Mouse (Mus musculus) adrenal gland, adult (tissue): ENCODE measurements at regions not wholly inside any gene's neighbourhood (a gene's known extent, or its start where the extent isn't known, plus 50 kb on each side); places are given as distances from the start of the nearest gene placed in this dataset.

Experiments
- DNase-seq, 2 experiments: peaks; one replicate each; pipeline ENCODE4 v3.0.0; 2022 to 2023; ENCODE audit warnings: low spot score in 1 of 2; ENCODE audit not compliant: inconsistent age in 2 of 2

- DNase-seq, result no peak
Observed at GRCm38 (mm10) chr7:83020584-83020983, 153.5 kb downstream of the Mex3b start.

GRCm38 (mm10) chr7:83023990-83024389 lies 156.9 kb downstream of the Mex3b start:
- no peak for DNase-seq

GRCm38 (mm10) chr7:83031101-83031500 lies 164.0 kb downstream of the Mex3b start:
- no peak for DNase-seq

GRCm38 (mm10) chr7:83032025-83032424 lies 164.9 kb downstream of the Mex3b start:
- no peak for DNase-seq

GRCm38 (mm10) chr7:83032924-83033323 lies 165.8 kb downstream of the Mex3b start:
- peak in 1 of 2 experiments; percentile 19 for DNase-seq

GRCm38 (mm10) chr7:83035190-83035589 lies 168.1 kb downstream of the Mex3b start:
- DNase-seq, result no peak

GRCm38 (mm10) chr7:83036397-83036796 lies 169.3 kb downstream of the Mex3b start:
- no peak for DNase-seq

GRCm38 (mm10) chr7:83037100-83037499 lies 170.0 kb downstream of the Mex3b start:
- DNase-seq, result no peak

GRCm38 (mm10) chr7:83037714-83038113 lies 170.6 kb downstream of the Mex3b start:
- no peak for DNase-seq

- DNase-seq, result no peak
Observed at GRCm38 (mm10) chr7:83043746-83044145, 176.6 kb downstream of the Mex3b start.

- no peak for DNase-seq
Observed at GRCm38 (mm10) chr7:83045266-83045665, 178.1 kb downstream of the Mex3b start.

- DNase-seq, result no peak
Observed at GRCm38 (mm10) chr7:83050011-83050410, 182.9 kb downstream of the Mex3b start.

- DNase-seq, result no peak
Observed at GRCm38 (mm10) chr7:83050833-83051497, 183.8 kb downstream of the Mex3b start.

- no peak for DNase-seq
Observed at GRCm38 (mm10) chr7:83056101-83056935, 189.2 kb downstream of the Mex3b start.

- DNase-seq, result no peak
Observed at GRCm38 (mm10) chr7:83060318-83060717, 193.2 kb downstream of the Mex3b start.

- no peak for DNase-seq
Observed at GRCm38 (mm10) chr7:83060733-83061132, 193.6 kb downstream of the Mex3b start.

GRCm38 (mm10) chr7:83061197-83061893 lies 194.2 kb downstream of the Mex3b start:
- DNase-seq, result no peak

- DNase-seq, result no peak
Observed at GRCm38 (mm10) chr7:83061894-83062477, 194.9 kb downstream of the Mex3b start.

- no peak for DNase-seq
Observed at GRCm38 (mm10) chr7:83063559-83063958, 196.4 kb downstream of the Mex3b start.

- DNase-seq, result no peak
Observed at GRCm38 (mm10) chr7:83065341-83065740, 198.2 kb downstream of the Mex3b start.

GRCm38 (mm10) chr7:83074399-83074970 lies 207.4 kb downstream of the Mex3b start:
- DNase-seq, result no peak
